Mouse (Mus musculus): ENCODE data around the gene Utrn.

GRCm38 (mm10) chr10:12816530-12816929, 52.6 kb downstream of the Utrn start:
- TF ChIP-seq POLR2A (IDR thresholded peaks at IDR 0.05; ENCODE audit: low read depth, low read length): no peak
- TF ChIP-seq CTCF (IDR thresholded peaks at IDR 0.05; ENCODE audit: extremely low read depth, insufficient read depth, insufficient read length, insufficient replicate concordance): no peak

Data from spleen, adult 2 months (tissue).